In genomic region chr4:97918675-97919074, GRCm38 (mm10) we compare ENCODE assay signal across 18 mouse cellular contexts.
DNase-seq lines count a peak whose midpoint lies in the region; ATAC-seq and TF ChIP-seq lines count a peak whose summit lies in the region.
"Had no signal": no experiment of that assay in that cellular context is flagged by ENCODE, and none has a peak within 500 bp of the region (broad histone marks: within the 10 kb centered on the region; RNA-seq: fewer than 3 reads in every experiment).

No protein-coding gene starts in this region.

- H3K27me3 ChIP-seq in heart, adult 2 months (ENCODE audit: control insufficient read depth, insufficient read depth, low read length), result no peaks in the 10 kb centered on the region
- no peaks in the 10 kb centered on the region for H3K27me3 ChIP-seq in kidney, postnatal 0 days (ENCODE audit: insufficient read depth, low read length)
- no peaks in the 10 kb centered on the region for H3K27me3 ChIP-seq in kidney, embryonic 16.5 days (ENCODE audit: insufficient read depth, low read length)
- no peaks in the 10 kb centered on the region for H3K27me3 ChIP-seq in midbrain, postnatal 0 days (ENCODE audit: insufficient read depth, low read length)
- no peaks in the 10 kb centered on the region for H3K27me3 ChIP-seq in midbrain, embryonic 11.5 days (ENCODE audit: control insufficient read depth, insufficient read depth, low read length)
- H3K27me3 ChIP-seq: embryonic facial prominence, embryonic 12.5 days; heart, embryonic 13.5 days; limb, embryonic 12.5 days; lung, embryonic 15.5 days; midbrain, embryonic 15.5 days; stomach, embryonic 15.5 days had no signal

- no peak for ATAC-seq in kidney, postnatal 0 days (replicated peaks; ENCODE audit: low FRiP score, low read depth)
- ATAC-seq in kidney, embryonic 16.5 days (ENCODE audit: low FRiP score, low TSS enrichment), result no peak
- ATAC-seq in midbrain, postnatal 0 days (ENCODE audit: low FRiP score), result no peak
- ATAC-seq in midbrain, embryonic 11.5 days (ENCODE audit: low FRiP score), result no peak
- ATAC-seq: inflammation-experienced regulatory T-cells, adult 6 months; midbrain, embryonic 15.5 days had no signal

- intact Hi-C loops in heart, adult 2 months (cut with DNase I), result no loop called here

- no peak overlapping the region for H3K9ac ChIP-seq in heart, adult 2 months (ENCODE audit: low read depth, low read length)
- H3K9ac ChIP-seq in kidney, postnatal 0 days (ENCODE audit: low read depth, low read length), result no peak overlapping the region
- no peak overlapping the region for H3K9ac ChIP-seq in kidney, embryonic 16.5 days (replicated peaks; ENCODE audit: low read length)
- H3K9ac ChIP-seq in midbrain, postnatal 0 days (replicated peaks; ENCODE audit: low read length, poor library complexity, severe bottlenecking), result no peak overlapping the region
- no peak overlapping the region for H3K9ac ChIP-seq in midbrain, embryonic 11.5 days (ENCODE audit: low read length)
- H3K9ac ChIP-seq: embryonic facial prominence, embryonic 12.5 days; heart, embryonic 13.5 days; limb, embryonic 12.5 days; lung, embryonic 15.5 days; midbrain, embryonic 15.5 days; stomach, embryonic 15.5 days had no signal

- H3K4me3 ChIP-seq in heart, adult 2 months, result no peak overlapping the region
- no peak overlapping the region for H3K4me3 ChIP-seq in kidney, postnatal 0 days (replicated peaks; ENCODE audit: low read depth, low read length)
- H3K4me3 ChIP-seq in kidney, embryonic 16.5 days (ENCODE audit: low read length), result no peak overlapping the region
- no peak overlapping the region for H3K4me3 ChIP-seq in midbrain, postnatal 0 days (ENCODE audit: low read depth, low read length)
- H3K4me3 ChIP-seq in midbrain, embryonic 11.5 days (ENCODE audit: low read depth, low read length), result no peak overlapping the region
- H3K4me3 ChIP-seq: embryonic facial prominence, embryonic 12.5 days; heart, embryonic 13.5 days; limb, embryonic 12.5 days; lung, embryonic 15.5 days; midbrain, embryonic 15.5 days; stomach, embryonic 15.5 days had no signal

- peak overlapping the region; percentile 87; the same call in 1 of the 2 replicates for H3K27ac ChIP-seq in heart, adult 2 months
- no peak overlapping the region for H3K27ac ChIP-seq in kidney, postnatal 0 days
- no peak overlapping the region for H3K27ac ChIP-seq in kidney, embryonic 16.5 days (ENCODE audit: low read length)
- H3K27ac ChIP-seq in midbrain, postnatal 0 days (ENCODE audit: low read depth, low read length), result no peak overlapping the region
- no peak overlapping the region for H3K27ac ChIP-seq in midbrain, embryonic 11.5 days (ENCODE audit: low read depth, low read length)
- H3K27ac ChIP-seq: embryonic facial prominence, embryonic 12.5 days; lung, embryonic 15.5 days; midbrain, embryonic 15.5 days; stomach, embryonic 15.5 days had no signal

- no peaks in the 10 kb centered on the region for H3K9me3 ChIP-seq in kidney, postnatal 0 days (replicated peaks; ENCODE audit: low read length)
- no peaks in the 10 kb centered on the region for H3K9me3 ChIP-seq in kidney, embryonic 16.5 days (ENCODE audit: low read length)
- H3K9me3 ChIP-seq in midbrain, postnatal 0 days (ENCODE audit: low read length), result no peaks in the 10 kb centered on the region
- H3K9me3 ChIP-seq in midbrain, embryonic 11.5 days (ENCODE audit: control insufficient read depth, low read length), result no peaks in the 10 kb centered on the region
- H3K9me3 ChIP-seq: embryonic facial prominence, embryonic 12.5 days; heart, embryonic 13.5 days; limb, embryonic 12.5 days; lung, embryonic 15.5 days; midbrain, embryonic 15.5 days; stomach, embryonic 15.5 days had no signal

- TF ChIP-seq POLR2A in heart, adult 2 months (IDR thresholded peaks at IDR 0.05; ENCODE audit: insufficient read depth, low read depth, low read length), result no peak

- H3K36me3 ChIP-seq in heart, adult 2 months (ENCODE audit: control insufficient read depth, insufficient read depth, low read length), result peaks cover 11% of the 10 kb centered on the region
- no peaks in the 10 kb centered on the region for H3K36me3 ChIP-seq in kidney, postnatal 0 days (ENCODE audit: insufficient read depth, low read length)
- H3K36me3 ChIP-seq in kidney, embryonic 16.5 days (ENCODE audit: insufficient read depth, low read length), result no peaks in the 10 kb centered on the region
- no peaks in the 10 kb centered on the region for H3K36me3 ChIP-seq in midbrain, postnatal 0 days (ENCODE audit: insufficient read depth, low read length)
- no peaks in the 10 kb centered on the region for H3K36me3 ChIP-seq in midbrain, embryonic 11.5 days (ENCODE audit: control insufficient read depth, insufficient read depth, low read length)
- H3K36me3 ChIP-seq: embryonic facial prominence, embryonic 12.5 days; heart, embryonic 13.5 days; limb, embryonic 12.5 days; lung, embryonic 15.5 days; midbrain, embryonic 15.5 days; stomach, embryonic 15.5 days had no signal

- peak; percentile 44 for TF ChIP-seq CTCF in heart, adult 2 months (IDR thresholded peaks at IDR 0.05)
- peak; percentile 15; the same call in 1 of the 2 replicates for TF ChIP-seq CTCF in kidney, postnatal 0 days (IDR thresholded peaks at IDR 0.05; ENCODE audit: low read depth)
- peak; percentile 8; the same call in 1 of the 2 replicates for TF ChIP-seq CTCF in midbrain, postnatal 0 days (IDR thresholded peaks at IDR 0.05)

- no peak overlapping the region for H3K4me2 ChIP-seq in kidney, postnatal 0 days (ENCODE audit: low read length)
- H3K4me2 ChIP-seq in kidney, embryonic 16.5 days (replicated peaks; ENCODE audit: low read depth, low read length), result no peak overlapping the region
- H3K4me2 ChIP-seq in midbrain, postnatal 0 days (ENCODE audit: low read depth, low read length, poor library complexity, severe bottlenecking), result no peak overlapping the region
- H3K4me2 ChIP-seq in midbrain, embryonic 11.5 days, result no peak overlapping the region
- H3K4me2 ChIP-seq: embryonic facial prominence, embryonic 12.5 days; heart, embryonic 13.5 days; limb, embryonic 12.5 days; lung, embryonic 15.5 days; midbrain, embryonic 15.5 days; stomach, embryonic 15.5 days had no signal

- DNase-seq in adrenal gland, postnatal 14 days, result peak; percentile 19
- DNase-seq in adrenal gland, postnatal 25 days, result no peak
- DNase-seq in heart, adult 2 months, result no peak
- DNase-seq in heart, postnatal 4 days, result no peak
- DNase-seq in kidney, postnatal 0 days (ENCODE audit: low spot score), result no peak
- no peak for DNase-seq in midbrain, postnatal 0 days (ENCODE audit: low spot score)
- DNase-seq in midbrain, embryonic 11.5 days (ENCODE audit: low spot score, missing footprints), result no peak
- DNase-seq: cerebellum, adult 11 months; gastrocnemius, postnatal 36 days; kidney, postnatal 10 days had no signal

- peaks cover 7% of the 10 kb centered on the region for H3K4me1 ChIP-seq in heart, adult 2 months (ENCODE audit: control insufficient read depth, insufficient read depth, low read length)
- H3K4me1 ChIP-seq in kidney, postnatal 0 days (replicated peaks; ENCODE audit: insufficient read depth, low read length), result no peaks in the 10 kb centered on the region
- H3K4me1 ChIP-seq in kidney, embryonic 16.5 days (ENCODE audit: insufficient read depth, low read length), result no peaks in the 10 kb centered on the region; the same call in 1 of the 2 replicates
- H3K4me1 ChIP-seq in midbrain, postnatal 0 days (ENCODE audit: insufficient read depth, low read length), result no peaks in the 10 kb centered on the region; the same call in 1 of the 2 replicates
- peaks cover 10% of the 10 kb centered on the region; the same call in 1 of the 2 replicates for H3K4me1 ChIP-seq in midbrain, embryonic 11.5 days (ENCODE audit: control insufficient read depth, insufficient read depth, low read length)

- WGBS in heart, adult 2 months, result 47% methylated on average over 3 of the region's 3 CpGs
- WGBS in kidney, postnatal 0 days, result 66% methylated on average over 3 of the region's 3 CpGs
- WGBS in kidney, embryonic 16.5 days, result 63% methylated on average over 3 of the region's 3 CpGs
- 50% methylated on average over 3 of the region's 3 CpGs for WGBS in midbrain, postnatal 0 days
- 55% methylated on average over 3 of the region's 3 CpGs for WGBS in midbrain, embryonic 11.5 days

- peaks cover 8% of the 10 kb centered on the region for H3K79me2 ChIP-seq in heart, adult 2 months (replicated peaks; ENCODE audit: control insufficient read depth, insufficient read depth, low read length)

- no peak for TF ChIP-seq EP300 in heart, adult 2 months (IDR thresholded peaks at IDR 0.05; ENCODE audit: insufficient read depth, low read depth, low read length)
